Mouse (Mus musculus): ENCODE data around the gene Col23a1.

Gene Col23a1

GRCm38 (mm10) chr11:51429428-51430179, 139.9 kb downstream of the Col23a1 start:
- DNase-seq (ENCODE audit: extremely low spot score, low read depth, low spot score): no peak

- no peak for DNase-seq (ENCODE audit: extremely low spot score, low read depth, low spot score)
These were observed 140.5 kb downstream of the Col23a1 start for GRCm38 (mm10) chr11:51430180-51430578.

- no peak for DNase-seq (ENCODE audit: extremely low spot score, low read depth, low spot score)
These were observed 141.6 kb downstream of the Col23a1 start for GRCm38 (mm10) chr11:51431287-51431686.

- DNase-seq (ENCODE audit: extremely low spot score, low read depth, low spot score): no peak
These were observed 142.2 kb downstream of the Col23a1 start for GRCm38 (mm10) chr11:51431968-51432367.

GRCm38 (mm10) chr11:51442006-51442405, 152.3 kb downstream of the Col23a1 start:
- DNase-seq (ENCODE audit: extremely low spot score, low read depth, low spot score): no peak

- no peak for DNase-seq (ENCODE audit: extremely low spot score, low read depth, low spot score)
These were observed 152.9 kb downstream of the Col23a1 start for GRCm38 (mm10) chr11:51442599-51442998.

- DNase-seq (ENCODE audit: extremely low spot score, low read depth, low spot score): no peak
These were observed 154.1 kb downstream of the Col23a1 start for GRCm38 (mm10) chr11:51443818-51444217.

GRCm38 (mm10) chr11:51444649-51445048, 154.9 kb downstream of the Col23a1 start:
- no peak for DNase-seq (ENCODE audit: extremely low spot score, low read depth, low spot score)

- DNase-seq (ENCODE audit: extremely low spot score, low read depth, low spot score): no peak
These were observed 157.1 kb downstream of the Col23a1 start for GRCm38 (mm10) chr11:51446711-51447425.

- no peak for DNase-seq (ENCODE audit: extremely low spot score, low read depth, low spot score)
These were observed 158.5 kb downstream of the Col23a1 start for GRCm38 (mm10) chr11:51448256-51448655.

GRCm38 (mm10) chr11:51448680-51449079, 159.0 kb downstream of the Col23a1 start:
- no peak for DNase-seq (ENCODE audit: extremely low spot score, low read depth, low spot score)

- DNase-seq (ENCODE audit: extremely low spot score, low read depth, low spot score): no peak
These were observed 160.2 kb downstream of the Col23a1 start for GRCm38 (mm10) chr11:51449881-51450280.

GRCm38 (mm10) chr11:51451281-51451680, 161.6 kb downstream of the Col23a1 start:
- DNase-seq (ENCODE audit: extremely low spot score, low read depth, low spot score): no peak

- DNase-seq (ENCODE audit: extremely low spot score, low read depth, low spot score): no peak
These were observed 162.2 kb downstream of the Col23a1 start for GRCm38 (mm10) chr11:51451925-51452324.

GRCm38 (mm10) chr11:51453742-51454141, 164.0 kb downstream of the Col23a1 start:
- no peak for DNase-seq (ENCODE audit: extremely low spot score, low read depth, low spot score)

- DNase-seq (ENCODE audit: extremely low spot score, low read depth, low spot score): no peak
These were observed 165.8 kb downstream of the Col23a1 start for GRCm38 (mm10) chr11:51455501-51455900.

GRCm38 (mm10) chr11:51457624-51458023, 167.9 kb downstream of the Col23a1 start:
- no peak for DNase-seq (ENCODE audit: extremely low spot score, low read depth, low spot score)

GRCm38 (mm10) chr11:51458649-51459048, 168.9 kb downstream of the Col23a1 start:
- DNase-seq (ENCODE audit: extremely low spot score, low read depth, low spot score): no peak

GRCm38 (mm10) chr11:51459569-51460043, 169.9 kb downstream of the Col23a1 start:
- no peak for DNase-seq (ENCODE audit: extremely low spot score, low read depth, low spot score)

- DNase-seq (ENCODE audit: extremely low spot score, low read depth, low spot score): no peak
These were observed 179.0 kb downstream of the Col23a1 start for GRCm38 (mm10) chr11:51468737-51469136.

- no peak for DNase-seq (ENCODE audit: extremely low spot score, low read depth, low spot score)
These were observed 179.7 kb downstream of the Col23a1 start for GRCm38 (mm10) chr11:51469341-51469831.

All from hindlimb bud, embryonic 11.5 days (tissue).